Mouse (Mus musculus): ENCODE results near the gene Paics.

- TF ChIP-seq CTCF (IDR thresholded peaks at IDR 0.05; ENCODE audit: control insufficient read depth, insufficient read depth, insufficient replicate concordance, low read depth, low read length) (peak; percentile 9; the same call in 1 of the 2 replicates), POLR2A (IDR thresholded peaks at IDR 0.05; ENCODE audit: control insufficient read depth, low read depth, low read length) (no peak)
These were observed 13.5 kb downstream of the Paics start for GRCm38 (mm10) chr5:76964651-76965050.
